Mouse (Mus musculus): ENCODE results near the gene Ssna1.

DNA sequence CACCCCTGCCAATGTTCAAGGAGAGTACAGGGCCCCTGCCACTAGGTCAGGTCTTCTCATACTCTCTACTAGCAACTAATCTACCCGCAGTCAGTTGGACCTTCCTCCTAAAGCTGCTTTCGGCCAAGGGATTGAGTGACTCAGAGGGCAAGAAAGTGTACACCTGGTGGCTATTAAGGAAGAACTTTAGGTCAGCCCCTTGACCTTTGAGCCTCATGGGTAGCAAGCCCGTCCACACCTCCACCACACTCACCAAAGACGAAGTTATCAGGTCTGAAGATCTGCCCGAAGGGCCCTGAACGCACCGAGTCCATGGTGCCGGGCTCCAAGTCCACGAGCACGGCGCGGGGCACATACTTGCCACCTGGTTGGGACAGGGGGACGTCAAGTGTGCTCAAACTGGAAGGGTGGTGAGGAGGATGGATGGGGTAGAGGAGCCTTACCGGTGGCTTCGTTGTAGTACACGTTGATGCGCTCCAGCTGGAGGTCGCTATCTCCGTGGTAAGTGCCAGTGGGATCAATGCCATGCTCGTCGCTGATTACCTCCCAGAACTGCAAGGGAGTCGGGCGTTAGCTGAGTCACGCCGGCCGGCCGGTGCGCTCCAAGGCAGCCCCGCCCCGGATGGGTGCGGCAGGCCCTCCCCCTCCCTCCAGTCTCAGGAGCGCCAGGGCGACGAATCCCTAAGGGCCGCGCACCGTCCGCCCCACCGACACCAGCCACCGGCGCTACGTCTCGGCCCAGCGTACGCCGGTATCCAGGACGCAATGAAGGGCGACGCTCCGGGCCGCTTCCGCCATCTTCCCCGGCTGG lies 48.4 kb downstream of the Ssna1 start:
- TF ChIP-seq CTCF (IDR thresholded peaks at IDR 0.05; ENCODE audit: low read depth, low read length) (no peak), POLR2AphosphoS5 (IDR thresholded peaks at IDR 0.05; ENCODE audit: insufficient replicate concordance, low read depth, low read length) (no peak), GATA1 (IDR thresholded peaks at IDR 0.05; ENCODE audit: borderline replicate concordance, low read length) (no peak), TAL1 (conservative IDR thresholded peaks at IDR 0.05; ENCODE audit: low read depth, low read length) (no peak)

Data from G1E (cell line).